Mouse (Mus musculus) left cerebral cortex, postnatal 14 days (tissue): ENCODE results near the gene Mrps15. TPM values are rescaled to one million over a fixed set of nuclear protein-coding genes. Genes with fewer than 3 reads are reported as not detected.
"Not testable (repeated sequence)": the region's sequence is repeated elsewhere in the genome, so short reads cannot be mapped to it uniquely, and the experiment has no call there.

Experiments used
- DNase-seq, 2 experiments: peaks; one replicate each; pipeline ENCODE4 v3.0.0; 2021 to 2022; ENCODE audit warnings: low spot score in 2 of 2, mixed read lengths in 1 of 2
- intact Hi-C: fragments of 180-260 bp; cut with DNase I; formaldehyde crosslinking; loops from one replicate; pipeline ENCODE4 v1.15.1; 2025
- total RNA-seq, 2 experiments: library from RNA; stranded (reverse); gene quantifications; 2 replicates each; pipeline ENCODE4 v1.2.3; 2021

Mrps15 gene
- total RNA-seq, 2 experiments from 2014 or later, result 40.7 to 48.7 TPM

GRCm38 (mm10) chr4:126067401-126068077 lies 20.8 kb downstream of the Mrps15 start:
- peak in 1 of 2 experiments; percentile 19 for DNase-seq
- intact Hi-C loops, result no loop called here

- DNase-seq, result no peak
- intact Hi-C loops, result no loop called here
These were observed 22.1 kb downstream of the Mrps15 start for GRCm38 (mm10) chr4:126068842-126069241.

GRCm38 (mm10) chr4:126077833-126078232 lies 31.1 kb downstream of the Mrps15 start:
- no peak for DNase-seq
- intact Hi-C loops, result no loop called here

GRCm38 (mm10) chr4:126079266-126079665 lies 32.5 kb downstream of the Mrps15 start:
- no peak for DNase-seq
- intact Hi-C loops, result no loop called here

- no peak for DNase-seq
- intact Hi-C loops, result no loop called here
These were observed 34.9 kb downstream of the Mrps15 start for GRCm38 (mm10) chr4:126081601-126082000.

- no peak for DNase-seq
- intact Hi-C loops, result no loop called here
These were observed 36.3 kb downstream of the Mrps15 start for GRCm38 (mm10) chr4:126083021-126083420.

- intact Hi-C loops, result no loop called here
- DNase-seq, result no peak
These were observed 37.7 kb downstream of the Mrps15 start for GRCm38 (mm10) chr4:126084382-126084781.

GRCm38 (mm10) chr4:126085996-126086576 lies 39.4 kb downstream of the Mrps15 start:
- DNase-seq, result peak; percentile 77 to 83
- intact Hi-C loops, result loop anchor here (2.0 to 5.0 kb wide), 2 partner anchors 25 to 176 kb away; partner anchors contain the start of gene Trappc3

- intact Hi-C loops, result no loop called here
- no peak for DNase-seq
These were observed 43.5 kb downstream of the Mrps15 start for GRCm38 (mm10) chr4:126090101-126090847.

GRCm38 (mm10) chr4:126090848-126091124 lies 44.1 kb downstream of the Mrps15 start:
- DNase-seq, result no peak
- intact Hi-C loops, result no loop called here

GRCm38 (mm10) chr4:126091873-126092272 lies 45.1 kb downstream of the Mrps15 start:
- DNase-seq, result no peak
- intact Hi-C loops, result no loop called here

GRCm38 (mm10) chr4:126095622-126096430 lies 49.1 kb downstream of the Mrps15 start:
- intact Hi-C loops, DNase-seq: not testable (repeated sequence)

- intact Hi-C loops, result no loop called here
- DNase-seq, result peak; percentile 96 to 98
These were observed 49.9 kb downstream of the Mrps15 start, which contains the start of gene Lsm10 for GRCm38 (mm10) chr4:126096464-126097111. Gene Lsm10 (plus strand): TSS chr4:126096623.

- intact Hi-C loops, result no loop called here
These were observed 51.1 kb downstream of the Mrps15 start for GRCm38 (mm10) chr4:126097711-126098253.

GRCm38 (mm10) chr4:126099365-126099764 lies 52.6 kb downstream of the Mrps15 start:
- intact Hi-C loops, result no loop called here
- no peak for DNase-seq

More at GRCm38 (mm10) chr4:126097711-126098253, 51.1 kb downstream of the Mrps15 start:
- no peak for DNase-seq

- intact Hi-C loops, result no loop called here
- no peak for DNase-seq
These were observed 54.0 kb downstream of the Mrps15 start for GRCm38 (mm10) chr4:126100764-126101163.

GRCm38 (mm10) chr4:126102061-126102841 lies 55.5 kb downstream of the Mrps15 start:
- DNase-seq, result peak in 1 of 2 experiments; percentile 22
- intact Hi-C loops, result no loop called here

GRCm38 (mm10) chr4:126103057-126103581 lies 56.4 kb downstream of the Mrps15 start:
- intact Hi-C loops, result no loop called here
- peak; percentile 84 to 90 for DNase-seq
